Mouse (Mus musculus) limb, embryonic 14.5 days (tissue): ENCODE data around the gene Tfam. TPM values are rescaled to one million over a fixed set of nuclear protein-coding genes. Genes with fewer than 3 reads are reported as not detected.

Source experiments
- ATAC-seq: fragments of 200-750 bp; cut with Nextera tagmentation; 2 replicates; pipeline ENCODE4 v1.8.0; 2017; ENCODE audit warnings: low read depth, moderate number of reproducible peaks, moderate TSS enrichment; ENCODE audit not compliant: low FRiP score
- DNase-seq: peaks from one replicate; pipeline ENCODE4 v3.0.0-alpha.2; 2015; ENCODE audit warnings: low spot score
- H3K27ac ChIP-seq: fragments of 300-500 bp; sonication (generic); replicated peaks from 2 replicates; pipeline ENCODE4 v1.5.1; 2014; ENCODE audit warnings: low read depth, mild to moderate bottlenecking, low read length, moderate library complexity, mixed read lengths
- H3K27me3 ChIP-seq: fragments of 300-500 bp; sonication (generic); 2 replicates; pipeline ENCODE4 v1.6.1; 2014; ENCODE audit warnings: low read length, mixed read lengths; ENCODE audit not compliant: control insufficient read depth, insufficient read depth
- H3K36me3 ChIP-seq: fragments of 300-500 bp; sonication (generic); 2 replicates; pipeline ENCODE4 v1.6.1; 2014; ENCODE audit warnings: mild to moderate bottlenecking, low read length, moderate library complexity, mixed read lengths; ENCODE audit not compliant: control insufficient read depth, insufficient read depth
- H3K4me1 ChIP-seq: fragments of 300-500 bp; sonication (generic); 2 replicates; pipeline ENCODE4 v1.6.1; 2014; ENCODE audit warnings: antibody characterized with exemption, low read length, mixed read lengths; ENCODE audit not compliant: control insufficient read depth, insufficient read depth
- H3K4me2 ChIP-seq: fragments of 300-500 bp; sonication (generic); replicated peaks from 2 replicates; pipeline ENCODE4 v1.6.1; 2014; ENCODE audit warnings: low read depth, mild to moderate bottlenecking, low read length, moderate library complexity; ENCODE audit not compliant: severe bottlenecking
- H3K4me3 ChIP-seq: fragments of 300-500 bp; sonication (generic); replicated peaks from 2 replicates; pipeline ENCODE4 v1.5.1; 2014; ENCODE audit warnings: low read length
- H3K9ac ChIP-seq: fragments of 300-500 bp; sonication (generic); 2 replicates; pipeline ENCODE4 v1.6.1; 2014; ENCODE audit warnings: mild to moderate bottlenecking, low read depth, low read length, moderate library complexity; ENCODE audit not compliant: severe bottlenecking
- H3K9me3 ChIP-seq: fragments of 300-500 bp; sonication (generic); 2 replicates; pipeline ENCODE4 v1.6.1; 2016; ENCODE audit warnings: low read length; ENCODE audit not compliant: control insufficient read depth
- POLR2A ChIP-seq: fragments of 200-500 bp; IDR thresholded peaks from 2 replicates; pipeline ENCODE4 v1.8.0; 2012; ENCODE audit warnings: inconsistent platforms, mild to moderate bottlenecking, moderate library complexity, borderline replicate concordance; ENCODE audit not compliant: insufficient read depth, insufficient read length; ENCODE audit errors: extremely low read depth
- WGBS: fragments of 180-500 bp; shearing (Covaris S2); extraction: QIAGEN DNeasy Blood & Tissue Kit; methylation state at CpG from one replicate; pipeline ENCODE4 v1.1.7; 2014; 5-methylcytosine and 5-hydroxymethylcytosine counted together
- polyA plus RNA-seq, 2 experiments: library from polyadenylated mRNA; depleted of rRNA in 1 of 2; stranded (reverse) in 1 of 2; unstranded in 1 of 2; fragments of >200 nt; fragmentation: Nextera tagmentation in 1 of 2; extraction: Ambion mirVana in 1 of 2; gene quantifications; 2 replicates each; pipeline versions ENCODE4 v1.2.1 to v1.2.3; 2012 to 2014

Tfam gene
- 17.5 and 28.4 TPM in 2 replicates for polyA plus RNA-seq (2012; rRNA removed)
- polyA plus RNA-seq (2014; fragmentation: Nextera tagmentation; extraction: Ambion mirVana), result 58.7 and 59.4 TPM in 2 replicates

- WGBS, result 2% methylated on average over 7 of the region's 7 CpGs
- H3K4me2 ChIP-seq, result peak within 1 kb of the TSS; percentile 67
- H3K36me3 ChIP-seq, result peaks cover 26% of the 10 kb centered on the region
- no peak for DNase-seq
- H3K27ac ChIP-seq, result peak within 1 kb of the TSS; percentile 63
- peaks cover 5% of the 10 kb centered on the region; the same call in 1 of the 2 replicates for H3K4me1 ChIP-seq
- H3K9ac ChIP-seq, result peak within 1 kb of the TSS; percentile 82
- H3K9me3 ChIP-seq, result no peaks in the 10 kb centered on the region
- TF ChIP-seq POLR2A, result no peak
- H3K27me3 ChIP-seq, result no peaks in the 10 kb centered on the region
- ATAC-seq, result no peak
- peak within 1 kb of the TSS; percentile 88 for H3K4me3 ChIP-seq
Measured at GRCm38 (mm10) chr10:71238240-71238554, at the start of gene Tfam. Tfam (minus strand) TSS chr10:71238280.

- H3K27ac ChIP-seq, result peak within 1 kb of the TSS; percentile 48; the same call in 1 of the 2 replicates
- peak within 1 kb of the TSS; percentile 70 for H3K4me2 ChIP-seq
- ATAC-seq (peak; percentile 93), DNase-seq (peak; percentile 79)
- peak within 1 kb of the TSS; percentile 79 for H3K4me3 ChIP-seq
- peaks cover 14% of the 10 kb centered on the region for H3K4me1 ChIP-seq
- H3K36me3 ChIP-seq, result 0 out of 2 replicates have a peak, but pooled peaks cover 3% of the 10 kb centered on the region
- H3K9me3 ChIP-seq, result no peaks in the 10 kb centered on the region
- 0% methylated on average over 38 of the region's 50 CpGs for WGBS
- no peaks in the 10 kb centered on the region for H3K27me3 ChIP-seq
- H3K9ac ChIP-seq, result peak within 1 kb of the TSS; percentile 94
- peak; percentile 84; the same call in 1 of the 2 replicates for TF ChIP-seq POLR2A
Measured at GRCm38 (mm10) chr10:71285126-71285580, 47.1 kb upstream of the Tfam start, which contains the start of gene Ube2d1. Ube2d1 (minus strand) TSS chr10:71285262.

GRCm38 (mm10) chr10:71284511-71285125 lies 46.5 kb upstream of the Tfam start:
- TF ChIP-seq POLR2A, result 0 out of 2 replicates have a peak, but pooled peaks have one; percentile 15
- peak overlapping the region; percentile 70 for H3K4me2 ChIP-seq
- peak overlapping the region; percentile 79 for H3K4me3 ChIP-seq
- peak; percentile 77 for ATAC-seq
- DNase-seq, result peak; percentile 28
- peak overlapping the region; percentile 94 for H3K9ac ChIP-seq
- peak overlapping the region; percentile 48; the same call in 1 of the 2 replicates for H3K27ac ChIP-seq
- WGBS, result under 1% methylated on average over 32 of the region's 41 CpGs
- peaks cover 14% of the 10 kb centered on the region for H3K4me1 ChIP-seq
- H3K9me3 ChIP-seq, result no peaks in the 10 kb centered on the region
- H3K36me3 ChIP-seq, result 0 out of 2 replicates have a peak, but pooled peaks cover 3% of the 10 kb centered on the region
- no peaks in the 10 kb centered on the region for H3K27me3 ChIP-seq

GRCm38 (mm10) chr10:71284131-71284510 lies 46.0 kb upstream of the Tfam start:
- 11% methylated on average over 8 of the region's 8 CpGs for WGBS
- peaks cover 14% of the 10 kb centered on the region for H3K4me1 ChIP-seq
- no peak for DNase-seq
- peak overlapping the region; percentile 79 for H3K4me3 ChIP-seq
- H3K27ac ChIP-seq, result no peak overlapping the region
- no peak for ATAC-seq
- H3K9ac ChIP-seq, result peak overlapping the region; percentile 94
- no peak for TF ChIP-seq POLR2A
- no peaks in the 10 kb centered on the region for H3K9me3 ChIP-seq
- H3K36me3 ChIP-seq, result 0 out of 2 replicates have a peak, but pooled peaks cover 3% of the 10 kb centered on the region
- no peaks in the 10 kb centered on the region for H3K27me3 ChIP-seq
- peak overlapping the region; percentile 70 for H3K4me2 ChIP-seq

- Histone ChIP-seq H3K4me1 (peaks cover 6% of the 10 kb centered on the region), H3K4me3 (no peak overlapping the region), H3K9me3 (no peaks in the 10 kb centered on the region), H3K4me2 (no peak overlapping the region), H3K36me3 (no peaks in the 10 kb centered on the region), H3K27me3 (no peaks in the 10 kb centered on the region), H3K27ac (no peak overlapping the region), H3K9ac (no peak overlapping the region)
- 42% methylated on average over 9 of the region's 9 CpGs for WGBS
- ATAC-seq, result no peak
- no peak for TF ChIP-seq POLR2A
- DNase-seq, result no peak
Measured at GRCm38 (mm10) chr10:71273008-71273739, 35.1 kb upstream of the Tfam start.
